Mouse (Mus musculus) stomach, embryonic 14.5 days (tissue): Measurements from ENCODE around the gene Olfr1392. TPM values are rescaled to one million over a fixed set of nuclear protein-coding genes. Genes with fewer than 3 reads are reported as not detected.
"Not testable (repeated sequence)": the region's sequence is repeated elsewhere in the genome, so short reads cannot be mapped to it uniquely, and the experiment has no call there.

Experiments used
- ATAC-seq: fragments of 200-750 bp; cut with Nextera tagmentation; 2 replicates; pipeline ENCODE4 v1.8.0; 2017; ENCODE audit warnings: low read depth, moderate TSS enrichment; ENCODE audit not compliant: insufficient number of reproducible peaks, insufficient read depth, low FRiP score
- H3K27ac ChIP-seq: fragments of 300-500 bp; sonication (generic); 2 replicates; pipeline ENCODE4 v1.5.1; 2014; ENCODE audit warnings: mild to moderate bottlenecking, low read length, moderate library complexity, mixed read lengths
- H3K27me3 ChIP-seq: fragments of 300-500 bp; sonication (generic); 2 replicates; pipeline ENCODE4 v1.6.1; 2014; ENCODE audit warnings: low read length, control low read depth, mixed read lengths; ENCODE audit not compliant: control insufficient read depth, insufficient read depth
- H3K36me3 ChIP-seq: fragments of 300-500 bp; sonication (generic); 2 replicates; pipeline ENCODE4 v1.6.1; 2014; ENCODE audit warnings: mild to moderate bottlenecking, control low read depth, low read length, moderate library complexity, mixed read lengths; ENCODE audit not compliant: control insufficient read depth, insufficient read depth
- H3K4me1 ChIP-seq: fragments of 300-500 bp; sonication (generic); 2 replicates; pipeline ENCODE4 v1.6.1; 2014; ENCODE audit warnings: low read length, control low read depth, mixed read lengths; ENCODE audit not compliant: control insufficient read depth, insufficient read depth
- H3K4me2 ChIP-seq: fragments of 300-500 bp; sonication (generic); replicated peaks from 2 replicates; pipeline ENCODE4 v1.6.1; 2014; ENCODE audit warnings: low read depth, low read length, control low read depth
- H3K4me3 ChIP-seq: fragments of 300-500 bp; sonication (generic); 2 replicates; pipeline ENCODE4 v1.5.1; 2014; ENCODE audit warnings: low read depth, low read length, control low read depth
- H3K9ac ChIP-seq: fragments of 300-500 bp; sonication (generic); replicated peaks from 2 replicates; pipeline ENCODE4 v1.6.1; 2014; ENCODE audit warnings: low read depth, mild to moderate bottlenecking, control low read depth, low read length, moderate library complexity, mixed read lengths
- H3K9me3 ChIP-seq: fragments of 300-500 bp; sonication (generic); 2 replicates; pipeline ENCODE4 v1.6.1; 2016; ENCODE audit warnings: low read depth, low read length, control low read depth; ENCODE audit not compliant: control insufficient read depth
- WGBS: fragments of 180-500 bp; shearing (Covaris S2); extraction: QIAGEN DNeasy Blood & Tissue Kit; methylation state at CpG from one replicate; pipeline ENCODE4 v1.1.7; 2014; 5-methylcytosine and 5-hydroxymethylcytosine counted together
- polyA plus RNA-seq: library from polyadenylated mRNA; unstranded; fragments of >200 nt; fragmentation: Nextera tagmentation; extraction: Ambion mirVana; gene quantifications from 2 replicates; pipeline ENCODE4 v1.2.1, GENCODE M21; 2014

Gene Olfr1392
- polyA plus RNA-seq, 1 experiment from 2014 or later, result 0.13 TPM

GRCm38 (mm10) chr11:49292777-49293176 is 7.7 kb downstream of the Olfr1392 start:
- no peaks in the 10 kb centered on the region for H3K27me3 ChIP-seq
- H3K9ac ChIP-seq, result no peak overlapping the region
- H3K4me1 ChIP-seq, result no peaks in the 10 kb centered on the region
- no peak for ATAC-seq
- H3K27ac ChIP-seq, result no peak overlapping the region
- H3K4me3 ChIP-seq, result no peak overlapping the region
- no peaks in the 10 kb centered on the region for H3K9me3 ChIP-seq
- no peaks in the 10 kb centered on the region for H3K36me3 ChIP-seq
- 71% methylated on average over 3 of the region's 3 CpGs for WGBS
- no peak overlapping the region for H3K4me2 ChIP-seq

DNA sequence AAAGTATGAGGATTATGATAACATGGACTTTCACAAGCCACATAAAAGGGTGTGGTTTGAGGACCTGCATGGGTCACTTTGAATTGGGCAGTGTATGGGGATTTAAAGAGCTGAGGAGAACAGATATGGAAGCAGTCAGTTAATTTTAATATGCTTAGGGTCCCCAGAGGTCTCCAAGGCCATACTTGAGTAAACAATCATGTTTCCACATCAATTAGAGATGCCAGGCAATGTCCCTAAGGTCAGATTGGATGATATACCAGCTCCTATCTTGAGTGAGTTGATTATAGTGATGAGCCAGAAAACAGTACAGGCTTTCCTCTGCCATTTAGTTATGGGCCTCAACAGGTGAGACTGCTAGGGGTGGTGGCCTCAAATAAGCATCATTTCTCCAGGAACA is 19.4 kb downstream of the Olfr1392 start, which contains the start of gene Olfr10:
Olfr10 (plus strand) TSS at position 301 of the 400 bp plus-strand sequence.
- no peak for ATAC-seq
- no peaks in the 10 kb centered on the region for H3K4me1 ChIP-seq

DNA sequence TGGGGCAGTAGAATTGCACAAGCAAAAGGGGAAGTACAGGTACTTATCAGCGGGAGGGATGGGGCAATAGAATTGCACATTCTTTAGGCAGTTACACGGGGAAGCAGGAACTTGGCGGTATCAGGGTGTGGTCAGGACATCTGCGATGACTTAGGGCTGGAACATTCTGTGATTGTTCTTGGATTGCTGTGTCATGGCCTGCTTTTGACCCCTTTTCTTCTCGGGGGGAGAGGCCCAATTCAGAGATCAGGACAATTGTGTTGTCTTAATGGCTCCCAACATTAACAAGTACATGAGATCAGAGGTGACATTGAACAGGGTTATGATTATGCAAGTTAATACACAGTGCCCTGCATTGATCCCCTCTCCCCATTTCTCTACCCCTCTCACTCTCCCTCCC is 23.5 kb downstream of the Olfr1392 start:
- H3K9me3 ChIP-seq, H3K36me3 ChIP-seq, H3K27ac ChIP-seq, H3K4me1 ChIP-seq, H3K9ac ChIP-seq, H3K4me2 ChIP-seq, ATAC-seq, H3K4me3 ChIP-seq, H3K27me3 ChIP-seq: not testable (repeated sequence)
- WGBS, result 73% methylated on average over 5 of the region's 5 CpGs

More for the DNA sequence above, 19.4 kb downstream of the Olfr1392 start, which contains the start of gene Olfr10:
- no peak within 1 kb of the TSS for H3K4me3 ChIP-seq
- H3K9me3 ChIP-seq, result no peaks in the 10 kb centered on the region
- H3K27ac ChIP-seq, result no peak within 1 kb of the TSS
- no peak within 1 kb of the TSS for H3K9ac ChIP-seq
- no peak within 1 kb of the TSS for H3K4me2 ChIP-seq
- no peaks in the 10 kb centered on the region for H3K36me3 ChIP-seq
- no peaks in the 10 kb centered on the region for H3K27me3 ChIP-seq

GRCm38 (mm10) chr11:49322442-49322841 is 37.4 kb downstream of the Olfr1392 start, which contains the start of gene Olfr1391:
Gene Olfr1391, plus strand, starts transcription at chr11:49322742.
- Histone ChIP-seq H3K4me1 (no peaks in the 10 kb centered on the region), H3K4me3 (no peak within 1 kb of the TSS), H3K4me2 (no peak within 1 kb of the TSS), H3K27me3 (no peaks in the 10 kb centered on the region), H3K27ac (no peak within 1 kb of the TSS), H3K36me3 (no peaks in the 10 kb centered on the region), H3K9me3 (no peaks in the 10 kb centered on the region), H3K9ac (no peak within 1 kb of the TSS)
- no peak for ATAC-seq
- WGBS, result 78% methylated on average over 2 of the region's 2 CpGs

- Histone ChIP-seq H3K27ac (no peak overlapping the region), H3K27me3 (no peaks in the 10 kb centered on the region), H3K9me3 (no peaks in the 10 kb centered on the region), H3K36me3 (no peaks in the 10 kb centered on the region), H3K4me1 (no peaks in the 10 kb centered on the region), H3K4me3 (no peak overlapping the region), H3K4me2 (no peak overlapping the region), H3K9ac (no peak overlapping the region)
- ATAC-seq, result no peak
- 79% methylated on average over 3 of the region's 3 CpGs for WGBS
Measured at GRCm38 (mm10) chr11:49326726-49327125, 41.6 kb downstream of the Olfr1392 start.

DNA sequence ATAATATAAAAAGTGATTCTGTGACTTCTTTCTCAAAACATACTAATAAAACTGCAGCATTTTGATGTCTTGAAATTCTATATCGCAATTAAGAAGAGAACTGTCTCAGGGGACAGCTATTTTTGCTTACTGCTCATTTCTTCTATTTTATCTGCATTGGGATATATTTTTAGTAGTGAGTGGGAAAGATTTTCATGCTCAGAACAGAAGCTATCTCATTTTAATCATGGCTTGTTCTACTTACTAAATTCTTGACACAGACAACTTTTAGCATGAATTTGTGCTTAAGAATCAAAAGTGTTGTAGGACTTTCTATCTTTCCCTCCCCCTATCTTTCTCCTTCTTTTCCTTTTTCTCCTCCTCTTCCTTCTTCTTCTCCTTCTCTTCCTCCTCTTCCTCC is 44.6 kb downstream of the Olfr1392 start:
- no peaks in the 10 kb centered on the region for H3K27me3 ChIP-seq
- WGBS, result 63% methylated on average over 1 of the region's 1 CpGs
- H3K27ac ChIP-seq, result no peak overlapping the region
- H3K9ac ChIP-seq, result no peak overlapping the region
- H3K4me2 ChIP-seq, result no peak overlapping the region
- ATAC-seq, result no peak
- no peak overlapping the region for H3K4me3 ChIP-seq
- no peaks in the 10 kb centered on the region for H3K4me1 ChIP-seq
- H3K36me3 ChIP-seq, result no peaks in the 10 kb centered on the region
- H3K9me3 ChIP-seq, result no peaks in the 10 kb centered on the region

- no peaks in the 10 kb centered on the region for H3K4me1 ChIP-seq
- no peaks in the 10 kb centered on the region for H3K27me3 ChIP-seq
- no peaks in the 10 kb centered on the region for H3K36me3 ChIP-seq
- no peak within 1 kb of the TSS for H3K4me2 ChIP-seq
- no peak within 1 kb of the TSS for H3K27ac ChIP-seq
- 88% methylated on average over 1 of the region's 1 CpGs for WGBS
- no peak within 1 kb of the TSS for H3K9ac ChIP-seq
- H3K9me3 ChIP-seq, result no peaks in the 10 kb centered on the region
- H3K4me3 ChIP-seq, result no peak within 1 kb of the TSS
- no peak for ATAC-seq
Measured at GRCm38 (mm10) chr11:49334888-49335287, 49.8 kb downstream of the Olfr1392 start, which contains the start of gene Olfr1390. Gene Olfr1390, plus strand, starts transcription at chr11:49335188.

DNA sequence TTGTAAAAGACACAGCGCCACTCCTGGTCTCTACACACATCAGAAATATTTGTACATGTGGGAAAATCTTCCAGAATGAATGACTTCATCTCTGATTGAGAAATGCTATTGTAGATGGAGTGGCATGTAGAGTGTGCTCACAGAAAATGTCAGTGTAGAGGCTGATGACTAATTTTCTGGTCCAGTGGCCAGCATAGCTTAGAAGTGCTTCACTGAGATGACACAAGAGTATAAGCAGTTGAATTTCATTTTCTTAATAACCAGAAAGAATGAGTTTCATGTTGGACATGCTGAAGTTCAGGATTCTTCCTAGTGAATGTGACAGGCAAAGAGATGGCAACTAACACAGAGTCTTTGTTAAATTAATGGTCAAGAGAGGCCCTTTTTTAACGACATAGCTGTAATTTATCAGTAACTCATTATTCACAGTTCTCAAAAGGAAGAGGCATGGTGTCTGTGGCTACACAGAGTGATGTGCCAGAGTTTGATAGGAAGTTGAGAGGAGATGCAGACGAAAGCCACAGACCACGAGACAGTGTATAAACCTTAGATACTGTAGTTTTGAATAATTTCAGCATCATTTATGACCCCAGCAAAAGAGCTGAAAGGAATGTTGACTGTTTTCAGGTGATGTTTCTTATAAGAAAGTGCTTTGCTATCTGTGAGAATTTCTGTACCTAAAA is 52.2 kb downstream of the Olfr1392 start:
- WGBS, result 62% methylated on average over 4 of the region's 4 CpGs
- Histone ChIP-seq H3K27me3 (no peaks in the 10 kb centered on the region), H3K36me3 (no peaks in the 10 kb centered on the region), H3K27ac (no peak overlapping the region), H3K4me1 (no peaks in the 10 kb centered on the region), H3K4me2 (no peak overlapping the region), H3K9ac (no peak overlapping the region), H3K9me3 (no peaks in the 10 kb centered on the region), H3K4me3 (no peak overlapping the region)
- no peak for ATAC-seq
